Mouse (Mus musculus): Measurements from ENCODE around the gene Axl. TPM values are rescaled to one million over a fixed set of nuclear protein-coding genes. Genes with fewer than 3 reads are reported as not detected.

Gene Axl
- polyA plus RNA-seq, 1 experiment from 2014 or later: 36.6 TPM

- Histone ChIP-seq H3K4me1 (peaks cover 36% of the 10 kb centered on the region), H3K36me3 (peaks cover 49% of the 10 kb centered on the region), H3K27ac (no peak overlapping the region), H3K27me3 (no peaks in the 10 kb centered on the region), H3K4me2 (replicated peaks) (no peak overlapping the region), H3K4me3 (no peak overlapping the region), H3K9ac (no peak overlapping the region), H3K9me3 (replicated peaks) (no peaks in the 10 kb centered on the region)
- no peak for ATAC-seq (ENCODE audit: low FRiP score)
- WGBS: 95% methylated on average over 22 of the region's 22 CpGs
Measured at GRCm38 (mm10) chr7:25715731-25716271, 72.7 kb downstream of the Axl start.

GRCm38 (mm10) chr7:25714581-25714980, 73.9 kb downstream of the Axl start:
- H3K4me2 ChIP-seq (replicated peaks): no peak overlapping the region
- no peak for ATAC-seq (ENCODE audit: low FRiP score)
- H3K4me1 ChIP-seq: peaks cover 46% of the 10 kb centered on the region
- H3K36me3 ChIP-seq: peaks cover 42% of the 10 kb centered on the region
- H3K27ac ChIP-seq: no peak overlapping the region
- 90% methylated on average over 8 of the region's 8 CpGs for WGBS
- no peaks in the 10 kb centered on the region for H3K9me3 ChIP-seq (replicated peaks)
- H3K27me3 ChIP-seq: no peaks in the 10 kb centered on the region
- no peak overlapping the region for H3K9ac ChIP-seq
- H3K4me3 ChIP-seq: no peak overlapping the region

- no peaks in the 10 kb centered on the region for H3K9me3 ChIP-seq (replicated peaks)
- H3K4me3 ChIP-seq: no peak overlapping the region
- no peaks in the 10 kb centered on the region for H3K27me3 ChIP-seq
- no peak overlapping the region for H3K9ac ChIP-seq
- WGBS: 93% methylated on average over 9 of the region's 9 CpGs
- H3K4me2 ChIP-seq (replicated peaks): no peak overlapping the region
- no peak for ATAC-seq (ENCODE audit: low FRiP score)
- H3K4me1 ChIP-seq: peaks cover 38% of the 10 kb centered on the region
- H3K36me3 ChIP-seq: peaks cover 42% of the 10 kb centered on the region
- H3K27ac ChIP-seq: no peak overlapping the region
Measured at GRCm38 (mm10) chr7:25712801-25713200, 75.7 kb downstream of the Axl start.

GRCm38 (mm10) chr7:25711731-25712197, 76.7 kb downstream of the Axl start:
- H3K36me3 ChIP-seq: peaks cover 42% of the 10 kb centered on the region
- no peaks in the 10 kb centered on the region for H3K9me3 ChIP-seq (replicated peaks)
- peak; percentile 19 for ATAC-seq (ENCODE audit: low FRiP score)
- 21% methylated on average over 7 of the region's 7 CpGs for WGBS
- peak overlapping the region; percentile 33; the same call in 1 of the 2 replicates for H3K9ac ChIP-seq
- peaks cover 36% of the 10 kb centered on the region for H3K4me1 ChIP-seq
- no peaks in the 10 kb centered on the region for H3K27me3 ChIP-seq
- no peak overlapping the region for H3K4me3 ChIP-seq
- no peak overlapping the region for H3K4me2 ChIP-seq (replicated peaks)
- peak overlapping the region; percentile 40; the same call in 1 of the 2 replicates for H3K27ac ChIP-seq

GRCm38 (mm10) chr7:25711165-25711564, 77.3 kb downstream of the Axl start:
- no peak overlapping the region for H3K4me3 ChIP-seq
- H3K9ac ChIP-seq: no peak overlapping the region
- no peaks in the 10 kb centered on the region for H3K9me3 ChIP-seq (replicated peaks)
- H3K4me2 ChIP-seq (replicated peaks): no peak overlapping the region
- H3K27me3 ChIP-seq: no peaks in the 10 kb centered on the region
- no peak overlapping the region for H3K27ac ChIP-seq
- peaks cover 41% of the 10 kb centered on the region for H3K36me3 ChIP-seq
- H3K4me1 ChIP-seq: peaks cover 36% of the 10 kb centered on the region
- 66% methylated on average over 5 of the region's 5 CpGs for WGBS
- 0 out of 2 replicates have a peak, but pooled peaks have one; percentile 31 for ATAC-seq (ENCODE audit: low FRiP score)

- H3K4me3 ChIP-seq: no peak overlapping the region
- peak overlapping the region; percentile 24 for H3K4me2 ChIP-seq (replicated peaks)
- H3K9ac ChIP-seq: peak overlapping the region; percentile 49
- WGBS: 10% methylated on average over 7 of the region's 7 CpGs
- peaks cover 36% of the 10 kb centered on the region for H3K4me1 ChIP-seq
- H3K36me3 ChIP-seq: peaks cover 36% of the 10 kb centered on the region
- no peaks in the 10 kb centered on the region for H3K27me3 ChIP-seq
- peak; percentile 23; the same call in 1 of the 2 replicates for ATAC-seq (ENCODE audit: low FRiP score)
- H3K9me3 ChIP-seq (replicated peaks): no peaks in the 10 kb centered on the region
- no peak overlapping the region for H3K27ac ChIP-seq
Measured at GRCm38 (mm10) chr7:25710519-25711130, 77.9 kb downstream of the Axl start.

GRCm38 (mm10) chr7:25709961-25710360, 78.5 kb downstream of the Axl start:
- ATAC-seq (ENCODE audit: low FRiP score): no peak
- H3K4me1 ChIP-seq: peaks cover 37% of the 10 kb centered on the region
- no peak overlapping the region for H3K27ac ChIP-seq
- WGBS: 24% methylated on average over 12 of the region's 12 CpGs
- H3K9ac ChIP-seq: peak overlapping the region; percentile 49; the same call in 1 of the 2 replicates
- H3K36me3 ChIP-seq: peaks cover 29% of the 10 kb centered on the region
- H3K27me3 ChIP-seq: 0 out of 2 replicates have a peak, but pooled peaks cover 4% of the 10 kb centered on the region
- no peaks in the 10 kb centered on the region for H3K9me3 ChIP-seq (replicated peaks)
- H3K4me2 ChIP-seq (replicated peaks): peak overlapping the region; percentile 24
- H3K4me3 ChIP-seq: no peak overlapping the region

- H3K4me1 ChIP-seq: peaks cover 47% of the 10 kb centered on the region
- H3K4me2 ChIP-seq (replicated peaks): no peak overlapping the region
- no peak overlapping the region for H3K4me3 ChIP-seq
- H3K36me3 ChIP-seq: peaks cover 7% of the 10 kb centered on the region
- 0 out of 2 replicates have a peak overlapping the region, but pooled peaks have one; percentile 18 for H3K9ac ChIP-seq
- ATAC-seq (ENCODE audit: low FRiP score): no peak
- H3K9me3 ChIP-seq (replicated peaks): no peaks in the 10 kb centered on the region
- peaks cover 16% of the 10 kb centered on the region for H3K27me3 ChIP-seq
- no peak overlapping the region for H3K27ac ChIP-seq
- WGBS: 55% methylated on average over 15 of the region's 15 CpGs
Measured at GRCm38 (mm10) chr7:25707581-25708292, 80.8 kb downstream of the Axl start.

Small RNA genes lying within 50 kb of the gene (microRNA-seq; reads per million reads assigned to microRNA genes)
- gene Gm24865: not detected

Other genes with a start within 250 kb of the Axl start
- gene Ceacam2, start 248.8 kb downstream of the Axl start, polyA plus RNA-seq (2016; fragmentation: Nextera tagmentation; extraction: Ambion mirVana): not detected in 2 replicates
- gene Erich4, start 172.8 kb downstream of the Axl start, polyA plus RNA-seq (2016; fragmentation: Nextera tagmentation; extraction: Ambion mirVana): not detected in 2 replicates
- 30.4 and 32.3 TPM in 2 replicates for gene Dmac2, start 169.3 kb downstream of the Axl start, polyA plus RNA-seq (2016; fragmentation: Nextera tagmentation; extraction: Ambion mirVana)
- gene B3gnt8, start 162.1 kb downstream of the Axl start, polyA plus RNA-seq (2016; fragmentation: Nextera tagmentation; extraction: Ambion mirVana): 1.5 and 2.1 TPM in 2 replicates
- gene Bckdha, start 129.7 kb downstream of the Axl start, polyA plus RNA-seq (2016; fragmentation: Nextera tagmentation; extraction: Ambion mirVana): 44.6 and 45.4 TPM in 2 replicates
- gene Exosc5, start 129.5 kb downstream of the Axl start, polyA plus RNA-seq (2016; fragmentation: Nextera tagmentation; extraction: Ambion mirVana): 46.8 and 50.0 TPM in 2 replicates
- 3.5 and 4.6 TPM in 2 replicates for gene Tmem91, start 113.5 kb downstream of the Axl start, polyA plus RNA-seq (2016; fragmentation: Nextera tagmentation; extraction: Ambion mirVana)
- 25.9 and 30.8 TPM in 2 replicates for gene B9d2, start 107.9 kb downstream of the Axl start, polyA plus RNA-seq (2016; fragmentation: Nextera tagmentation; extraction: Ambion mirVana)
- 1.6 and 1.8 TPM in 2 replicates for gene Tgfb1, start 101.7 kb downstream of the Axl start, polyA plus RNA-seq (2016; fragmentation: Nextera tagmentation; extraction: Ambion mirVana)
- gene Ccdc97, start 69.6 kb downstream of the Axl start, polyA plus RNA-seq (2016; fragmentation: Nextera tagmentation; extraction: Ambion mirVana): 32.8 and 36.0 TPM in 2 replicates
- gene Hnrnpul1, start 33.9 kb downstream of the Axl start, polyA plus RNA-seq (2016; fragmentation: Nextera tagmentation; extraction: Ambion mirVana): 68.6 and 76.6 TPM in 2 replicates
- 1.8 TPM in 2 replicates for gene Cyp2s1, start 28.2 kb upstream of the Axl start, polyA plus RNA-seq (2016; fragmentation: Nextera tagmentation; extraction: Ambion mirVana)
- gene Cyp2b10, start 108.9 kb upstream of the Axl start, polyA plus RNA-seq (2016; fragmentation: Nextera tagmentation; extraction: Ambion mirVana): not detected in 2 replicates